Comparison of ENCODE assay signal across 19 mouse cellular contexts in the genomic region with DNA sequence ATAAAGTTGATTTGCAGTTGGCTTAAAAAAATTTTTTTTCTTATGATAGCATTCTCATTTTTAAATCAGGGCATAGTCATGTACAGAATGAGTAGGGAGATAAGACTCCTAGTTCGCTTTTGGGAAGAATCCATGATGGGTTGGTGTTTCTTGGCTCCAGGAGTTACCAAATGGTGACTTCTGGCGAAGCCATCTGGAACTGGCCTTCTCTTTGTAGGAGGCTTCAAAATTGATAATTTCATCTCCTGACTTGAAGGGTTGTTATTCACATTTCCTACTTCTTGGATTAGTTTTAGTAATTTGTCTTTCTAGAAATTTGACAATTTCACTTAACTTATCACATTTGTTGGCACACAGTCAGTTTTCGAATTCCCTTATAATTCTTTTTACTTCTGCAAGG.
DNase-seq lines count a peak whose midpoint lies in the region; ATAC-seq lines count a peak whose summit lies in the region.
"Had no signal": no experiment of that assay in that cellular context is flagged by ENCODE, and none has a peak within 500 bp of the region (broad histone marks: within the 10 kb centered on the region; RNA-seq: fewer than 3 reads in every experiment).

No protein-coding gene starts in this region.

- no peak overlapping the region for H3K4me3 ChIP-seq in forebrain, embryonic 16.5 days (replicated peaks; ENCODE audit: low read length)
- no peak overlapping the region for H3K4me3 ChIP-seq in forebrain, embryonic 11.5 days (ENCODE audit: low read depth, low read length)
- H3K4me3 ChIP-seq in hindbrain, embryonic 14.5 days (replicated peaks; ENCODE audit: low read length), result no peak overlapping the region
- H3K4me3 ChIP-seq: limb, embryonic 10.5 days; midbrain, embryonic 13.5 days; neural tube, embryonic 12.5 days had no signal

- no peaks in the 10 kb centered on the region for H3K36me3 ChIP-seq in forebrain, embryonic 16.5 days (ENCODE audit: control insufficient read depth, insufficient read depth)
- no peaks in the 10 kb centered on the region for H3K36me3 ChIP-seq in forebrain, embryonic 11.5 days (ENCODE audit: control insufficient read depth, insufficient read depth, low read length)
- no peaks in the 10 kb centered on the region for H3K36me3 ChIP-seq in hindbrain, embryonic 14.5 days (replicated peaks; ENCODE audit: control insufficient read depth, insufficient read depth)
- H3K36me3 ChIP-seq: limb, embryonic 10.5 days; midbrain, embryonic 13.5 days; neural tube, embryonic 12.5 days had no signal

- WGBS in forebrain, embryonic 16.5 days, result 75% methylated on average over 3 of the region's 3 CpGs
- 85% methylated on average over 3 of the region's 3 CpGs for WGBS in forebrain, embryonic 11.5 days
- 89% methylated on average over 3 of the region's 3 CpGs for WGBS in hindbrain, embryonic 14.5 days

- no peak overlapping the region for H3K4me2 ChIP-seq in forebrain, embryonic 16.5 days (ENCODE audit: low read length)
- H3K4me2 ChIP-seq in forebrain, embryonic 11.5 days (ENCODE audit: low read depth, low read length, severe bottlenecking), result no peak overlapping the region
- no peak overlapping the region for H3K4me2 ChIP-seq in hindbrain, embryonic 14.5 days (replicated peaks)
- H3K4me2 ChIP-seq: midbrain, embryonic 13.5 days; neural tube, embryonic 12.5 days had no signal

- peak; percentile 43; the same call in 1 of the 2 replicates for ATAC-seq in forebrain, embryonic 16.5 days
- ATAC-seq in forebrain, embryonic 11.5 days (replicated peaks; ENCODE audit: low FRiP score), result no peak
- no peak for ATAC-seq in hindbrain, embryonic 14.5 days (ENCODE audit: low FRiP score)
- ATAC-seq: liver, postnatal 0 days; midbrain, embryonic 13.5 days had no signal

- intact Hi-C loops in left cerebral cortex, postnatal 25 days (cut with DNase I), result no loop called here
- intact Hi-C loops in left cerebral cortex, postnatal 10 days (cut with DNase I), result no loop called here

- H3K27me3 ChIP-seq in forebrain, embryonic 16.5 days (replicated peaks; ENCODE audit: control insufficient read depth, insufficient read depth, low read length), result no peaks in the 10 kb centered on the region
- no peaks in the 10 kb centered on the region for H3K27me3 ChIP-seq in forebrain, embryonic 11.5 days (ENCODE audit: control insufficient read depth, insufficient read depth, low read length)
- H3K27me3 ChIP-seq in hindbrain, embryonic 14.5 days (ENCODE audit: control insufficient read depth, insufficient read depth, low read length), result no peaks in the 10 kb centered on the region
- H3K27me3 ChIP-seq: midbrain, embryonic 13.5 days; neural tube, embryonic 12.5 days had no signal

- DNase-seq in forebrain, embryonic 11.5 days (ENCODE audit: low spot score), result no peak
- DNase-seq in left cerebral cortex, postnatal 25 days (ENCODE audit: low spot score in 2 of 2), result peak; percentile 17 to 73
- DNase-seq in left cerebral cortex, postnatal 10 days (ENCODE audit: extremely low spot score in 1 of 2, low spot score in 2 of 2), result no peak
- DNase-seq in cerebellum, postnatal 14 days, result peak; percentile 29 to 66
- peak; percentile 81 for DNase-seq in telencephalon, adult 2 months (ENCODE audit: low read depth, low spot score)
- DNase-seq in hindbrain, embryonic 14.5 days (ENCODE audit: low spot score), result no peak
- DNase-seq in adrenal gland, adult 18-20 months (ENCODE audit: low spot score in 2 of 2), result no peak
- DNase-seq: B cell, adult 2 months; embryo, embryonic 11 days; gastrocnemius, postnatal 14 days; kidney, adult 11 months; liver, postnatal 0 days; lung, postnatal 10 days; thymus, postnatal 14 days had no signal

- H3K4me1 ChIP-seq in forebrain, embryonic 16.5 days (replicated peaks; ENCODE audit: control insufficient read depth, insufficient read depth, low read length), result no peaks in the 10 kb centered on the region
- no peaks in the 10 kb centered on the region for H3K4me1 ChIP-seq in forebrain, embryonic 11.5 days (replicated peaks; ENCODE audit: control insufficient read depth, insufficient read depth, low read length)
- no peaks in the 10 kb centered on the region for H3K4me1 ChIP-seq in hindbrain, embryonic 14.5 days (replicated peaks; ENCODE audit: control insufficient read depth, insufficient read depth, low read length)
- H3K4me1 ChIP-seq: limb, embryonic 10.5 days; midbrain, embryonic 13.5 days; neural tube, embryonic 12.5 days had no signal

- no peak overlapping the region for H3K9ac ChIP-seq in forebrain, embryonic 16.5 days (replicated peaks; ENCODE audit: low read depth, low read length)
- no peak overlapping the region for H3K9ac ChIP-seq in forebrain, embryonic 11.5 days (ENCODE audit: low read length)
- H3K9ac ChIP-seq in hindbrain, embryonic 14.5 days, result no peak overlapping the region
- H3K9ac ChIP-seq: liver, postnatal 0 days; midbrain, embryonic 13.5 days; neural tube, embryonic 12.5 days had no signal

- no peaks in the 10 kb centered on the region for H3K9me3 ChIP-seq in forebrain, embryonic 16.5 days (ENCODE audit: control insufficient read depth, low read length)
- H3K9me3 ChIP-seq in forebrain, embryonic 11.5 days (ENCODE audit: control insufficient read depth, low read length), result no peaks in the 10 kb centered on the region
- 0 out of 2 replicates have a peak, but pooled peaks cover 10% of the 10 kb centered on the region for H3K9me3 ChIP-seq in hindbrain, embryonic 14.5 days (ENCODE audit: control insufficient read depth, low read length)
- H3K9me3 ChIP-seq: limb, embryonic 10.5 days; neural tube, embryonic 12.5 days had no signal

- H3K27ac ChIP-seq in forebrain, embryonic 16.5 days (ENCODE audit: low read length), result no peak overlapping the region; the same call in 1 of the 2 replicates
- H3K27ac ChIP-seq in forebrain, embryonic 11.5 days (ENCODE audit: low read depth, low read length), result no peak overlapping the region
- H3K27ac ChIP-seq in hindbrain, embryonic 14.5 days, result no peak overlapping the region
- H3K27ac ChIP-seq: kidney, postnatal 0 days; limb, embryonic 10.5 days; midbrain, embryonic 13.5 days; neural tube, embryonic 12.5 days had no signal

Comparison
In these comparisons a context has a peak if more than half of its experiments do, and no peak if none do; other contexts are left out.
1. DNase-seq: peak in left cerebral cortex, postnatal 25 days (2 of 2), cerebellum, postnatal 14 days (2 of 2) and telencephalon, adult 2 months (single experiment); none in forebrain, embryonic 11.5 days (single experiment), left cerebral cortex, postnatal 10 days (0 of 2), hindbrain, embryonic 14.5 days (single experiment) and adrenal gland, adult 18-20 months (0 of 2).